In the genomic region with DNA sequence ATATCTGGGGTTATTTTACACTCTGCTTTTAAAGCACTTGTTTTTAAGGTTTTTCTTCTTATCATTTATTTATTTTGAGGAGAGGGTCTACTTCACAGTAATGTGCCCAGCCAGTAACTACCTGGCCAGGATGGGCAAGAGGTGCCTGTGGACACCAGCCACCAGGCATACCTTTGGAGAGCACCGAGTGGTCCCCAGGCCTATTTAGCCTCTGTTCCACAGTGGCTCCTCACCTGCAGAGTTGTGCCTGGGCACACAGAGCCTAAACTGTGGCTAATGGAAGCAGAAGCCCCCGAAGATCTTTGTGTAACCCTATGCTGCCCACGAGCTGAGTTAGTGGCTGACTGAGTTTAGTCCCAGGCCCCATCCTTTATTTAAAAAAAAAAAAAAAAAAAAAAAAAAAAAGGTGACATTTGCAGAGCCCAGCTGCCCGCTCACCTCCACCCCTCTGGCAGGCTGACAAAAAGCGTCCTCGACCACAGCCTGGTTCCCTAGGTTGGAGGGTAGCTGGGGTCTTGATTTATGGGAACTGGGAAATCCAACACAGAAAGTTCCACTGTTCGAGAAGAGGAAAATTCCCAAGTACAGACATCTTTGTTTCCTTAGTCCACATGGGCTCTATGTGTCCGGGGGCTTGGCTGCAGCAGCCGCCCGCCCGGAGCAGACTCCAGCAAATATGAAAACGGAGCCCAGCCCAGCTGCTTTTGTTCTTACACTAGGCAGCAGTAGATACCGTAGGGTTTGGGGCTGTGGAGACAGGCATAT, we compare ENCODE assay signal across 10 mouse cellular contexts. TPM values are rescaled to one million over a fixed set of nuclear protein-coding genes. Genes with fewer than 3 reads are reported as not detected.
DNase-seq lines count a peak whose midpoint lies in the region; ATAC-seq and TF ChIP-seq lines count a peak whose summit lies in the region.
"Had no signal": no experiment of that assay in that cellular context is flagged by ENCODE, and none has a peak within 500 bp of the region (broad histone marks: within the 10 kb centered on the region; RNA-seq: fewer than 3 reads in every experiment).

No protein-coding gene starts in this region.

- no peak for DNase-seq in forebrain, embryonic 11.5 days (ENCODE audit: low spot score)
- DNase-seq in lung, embryonic 14.5 days: peak; percentile 65
- DNase-seq in lung, postnatal 25 days (ENCODE audit: low spot score): no peak
- DNase-seq in forebrain, postnatal 0 days: peak; percentile 69
- DNase-seq in thymus, adult 2 months: no peak
- DNase-seq: liver, embryonic 13.5 days; retina, postnatal 1 day had no signal

- peaks cover 25% of the 10 kb centered on the region for H3K36me3 ChIP-seq in forebrain, embryonic 12.5 days (replicated peaks)
- H3K36me3 ChIP-seq in forebrain, embryonic 11.5 days (ENCODE audit: control insufficient read depth, insufficient read depth, low read length): no peaks in the 10 kb centered on the region
- peaks cover 68% of the 10 kb centered on the region for H3K36me3 ChIP-seq in lung, embryonic 14.5 days (ENCODE audit: insufficient read depth)
- H3K36me3 ChIP-seq in forebrain, postnatal 0 days (ENCODE audit: insufficient read depth): peaks cover 29% of the 10 kb centered on the region
- peaks cover 19% of the 10 kb centered on the region; the same call in 1 of the 2 replicates for H3K36me3 ChIP-seq in neural tube, embryonic 15.5 days
- peaks cover 17% of the 10 kb centered on the region for H3K36me3 ChIP-seq in thymus, adult 2 months (ENCODE audit: control insufficient read depth, insufficient read depth, low read length)
- H3K36me3 ChIP-seq: liver, embryonic 13.5 days had no signal

- no peak for ATAC-seq in forebrain, embryonic 12.5 days (ENCODE audit: low FRiP score)
- ATAC-seq in forebrain, embryonic 11.5 days (replicated peaks; ENCODE audit: low FRiP score): no peak
- peak; percentile 21; the same call in 1 of the 2 replicates for ATAC-seq in lung, embryonic 14.5 days (ENCODE audit: insufficient read depth)
- ATAC-seq in forebrain, postnatal 0 days: no peak
- no peak for ATAC-seq in neural tube, embryonic 15.5 days (ENCODE audit: low FRiP score)
- ATAC-seq in CD4-positive, CD25-positive, alpha-beta regulatory T cell, adult 4 months: no peak

- peaks cover 15% of the 10 kb centered on the region; the same call in 1 of the 2 replicates for H3K4me1 ChIP-seq in forebrain, embryonic 12.5 days
- no peaks in the 10 kb centered on the region for H3K4me1 ChIP-seq in forebrain, embryonic 11.5 days (replicated peaks; ENCODE audit: control insufficient read depth, insufficient read depth, low read length)
- H3K4me1 ChIP-seq in lung, embryonic 14.5 days (ENCODE audit: insufficient read depth): peaks cover 11% of the 10 kb centered on the region; the same call in 1 of the 2 replicates
- peaks cover 32% of the 10 kb centered on the region for H3K4me1 ChIP-seq in forebrain, postnatal 0 days (ENCODE audit: insufficient read depth)
- H3K4me1 ChIP-seq in neural tube, embryonic 15.5 days: peaks cover 93% of the 10 kb centered on the region
- H3K4me1 ChIP-seq in thymus, adult 2 months (replicated peaks; ENCODE audit: control insufficient read depth, insufficient read depth, low read length): no peaks in the 10 kb centered on the region; the same call in 1 of the 2 replicates
- H3K4me1 ChIP-seq: liver, embryonic 13.5 days had no signal

- H3K27me3 ChIP-seq in forebrain, embryonic 12.5 days: peaks cover 40% of the 10 kb centered on the region
- peaks cover 19% of the 10 kb centered on the region for H3K27me3 ChIP-seq in forebrain, embryonic 11.5 days (ENCODE audit: control insufficient read depth, insufficient read depth, low read length)
- H3K27me3 ChIP-seq in lung, embryonic 14.5 days (ENCODE audit: insufficient read depth, low read length): no peaks in the 10 kb centered on the region
- H3K27me3 ChIP-seq in forebrain, postnatal 0 days (ENCODE audit: insufficient read depth, low read length): no peaks in the 10 kb centered on the region
- H3K27me3 ChIP-seq in neural tube, embryonic 15.5 days (replicated peaks): no peaks in the 10 kb centered on the region
- no peaks in the 10 kb centered on the region for H3K27me3 ChIP-seq in thymus, adult 2 months (ENCODE audit: control insufficient read depth, insufficient read depth, low read length)

- no peak overlapping the region for H3K4me3 ChIP-seq in forebrain, embryonic 12.5 days (replicated peaks)
- H3K4me3 ChIP-seq in forebrain, embryonic 11.5 days (ENCODE audit: low read depth, low read length): no peak overlapping the region
- no peak overlapping the region; the same call in 1 of the 2 replicates for H3K4me3 ChIP-seq in lung, embryonic 14.5 days (ENCODE audit: low read depth, low read length)
- H3K4me3 ChIP-seq in forebrain, postnatal 0 days (ENCODE audit: low read depth, low read length): peak overlapping the region; percentile 99
- peak overlapping the region; percentile 82 for H3K4me3 ChIP-seq in neural tube, embryonic 15.5 days (replicated peaks)
- no peak overlapping the region for H3K4me3 ChIP-seq in thymus, adult 2 months (ENCODE audit: control insufficient read depth, insufficient read depth, low read length)
- H3K4me3 ChIP-seq: liver, embryonic 13.5 days had no signal

- TF ChIP-seq CTCF in lung, embryonic 14.5 days (IDR thresholded peaks at IDR 0.05; ENCODE audit: low read depth): no peak
- no peak for TF ChIP-seq CTCF in forebrain, postnatal 0 days (IDR thresholded peaks at IDR 0.05; ENCODE audit: low read depth)
- TF ChIP-seq CTCF in thymus, adult 2 months (IDR thresholded peaks at IDR 0.05; ENCODE audit: borderline replicate concordance, control insufficient read depth, extremely low read depth, insufficient read depth, low read length, poor library complexity): no peak

- no peak overlapping the region for H3K4me2 ChIP-seq in forebrain, embryonic 12.5 days
- H3K4me2 ChIP-seq in forebrain, embryonic 11.5 days (ENCODE audit: low read depth, low read length, severe bottlenecking): no peak overlapping the region
- peak overlapping the region; percentile 45 for H3K4me2 ChIP-seq in lung, embryonic 14.5 days
- H3K4me2 ChIP-seq in forebrain, postnatal 0 days (ENCODE audit: low read depth): peak overlapping the region; percentile 91
- H3K4me2 ChIP-seq in neural tube, embryonic 15.5 days: peak overlapping the region; percentile 87
- H3K4me2 ChIP-seq: liver, embryonic 13.5 days had no signal

- no peaks in the 10 kb centered on the region for H3K9me3 ChIP-seq in forebrain, embryonic 12.5 days
- H3K9me3 ChIP-seq in forebrain, embryonic 11.5 days (ENCODE audit: control insufficient read depth, low read length): no peaks in the 10 kb centered on the region
- H3K9me3 ChIP-seq in lung, embryonic 14.5 days (ENCODE audit: low read depth, low read length): no peaks in the 10 kb centered on the region
- no peaks in the 10 kb centered on the region for H3K9me3 ChIP-seq in forebrain, postnatal 0 days (ENCODE audit: low read length)
- H3K9me3 ChIP-seq in neural tube, embryonic 15.5 days (replicated peaks): no peaks in the 10 kb centered on the region
- H3K9me3 ChIP-seq: liver, embryonic 13.5 days had no signal

- H3K9ac ChIP-seq in forebrain, embryonic 12.5 days: 0 out of 2 replicates have a peak overlapping the region, but pooled peaks have one; percentile 17
- no peak overlapping the region for H3K9ac ChIP-seq in forebrain, embryonic 11.5 days (ENCODE audit: low read length)
- peak overlapping the region; percentile 26 for H3K9ac ChIP-seq in lung, embryonic 14.5 days
- H3K9ac ChIP-seq in forebrain, postnatal 0 days: peak overlapping the region; percentile 75
- peak overlapping the region; percentile 51 for H3K9ac ChIP-seq in neural tube, embryonic 15.5 days (replicated peaks)
- H3K9ac ChIP-seq: liver, embryonic 13.5 days had no signal

- TF ChIP-seq POLR2A in thymus, adult 2 months (IDR thresholded peaks at IDR 0.05; ENCODE audit: control insufficient read depth, extremely low read depth, insufficient read depth, low read length, poor library complexity): no peak

- H3K27ac ChIP-seq in forebrain, embryonic 12.5 days: no peak overlapping the region
- no peak overlapping the region for H3K27ac ChIP-seq in forebrain, embryonic 11.5 days (ENCODE audit: low read depth, low read length)
- peak overlapping the region; percentile 76 for H3K27ac ChIP-seq in lung, embryonic 14.5 days (ENCODE audit: low read depth)
- H3K27ac ChIP-seq in forebrain, postnatal 0 days (ENCODE audit: low read depth, low read length): peak overlapping the region; percentile 92
- H3K27ac ChIP-seq in neural tube, embryonic 15.5 days (replicated peaks): peak overlapping the region; percentile 91
- H3K27ac ChIP-seq in thymus, adult 2 months (ENCODE audit: control insufficient read depth, insufficient read depth, low read length): no peak overlapping the region
- H3K27ac ChIP-seq: liver, embryonic 13.5 days had no signal

- WGBS in forebrain, embryonic 12.5 days: 62% methylated on average over 13 of the region's 13 CpGs
- WGBS in forebrain, embryonic 11.5 days: 69% methylated on average over 13 of the region's 13 CpGs
- WGBS in lung, embryonic 14.5 days: 29% methylated on average over 13 of the region's 13 CpGs
- 13% methylated on average over 13 of the region's 13 CpGs for whole genome bisulfite sequencing in forebrain, postnatal 0 days
- WGBS in neural tube, embryonic 15.5 days: 22% methylated on average over 13 of the region's 13 CpGs
- WGBS in thymus, adult 2 months: 86% methylated on average over 13 of the region's 13 CpGs

RNA-seq across cellular contexts. Expression of a gene that starts 54.1 kb away (rescaled TPM):
- polyA plus RNA-seq in forebrain, embryonic 12.5 days (2016; fragmentation: Nextera tagmentation; extraction: Ambion mirVana): 0.53 and 0.74 TPM in 2 replicates
- polyA plus RNA-seq in forebrain, embryonic 11.5 days (2014; fragmentation: Nextera tagmentation; extraction: Ambion mirVana): 0.31 and 0.51 TPM in 2 replicates
- polyA plus RNA-seq in lung, embryonic 14.5 days (2014; fragmentation: Nextera tagmentation; extraction: Ambion mirVana): 2.7 and 3.3 TPM in 2 replicates
- 0.92 and 1.7 TPM in 2 replicates for total RNA-seq in forebrain, postnatal 0 days (2014; rRNA removed)
- 1.9 and 2.0 TPM in 2 replicates for polyA plus RNA-seq in forebrain, postnatal 0 days (2015; fragmentation: Nextera tagmentation; extraction: Ambion mirVana)
- polyA plus RNA-seq in neural tube, embryonic 15.5 days (2015; fragmentation: Nextera tagmentation; extraction: Ambion mirVana): 1.5 and 2.0 TPM in 2 replicates
- polyA plus RNA-seq in CD4-positive, CD25-positive, alpha-beta regulatory T cell, adult 4 months (2017; shearing (Covaris generic)): under 1 TPM in 1 of 2 experiments, not detected in 1; 0.20 TPM
- polyA plus RNA-seq in thymus, adult 2 months (2012; rRNA removed): 1.3 and 1.9 TPM in 2 replicates

Comparison
In these comparisons a context has a peak if more than half of its experiments do, and no peak if none do; other contexts are left out.
1. H3K27ac ChIP-seq: peak in lung, embryonic 14.5 days (single experiment), forebrain, postnatal 0 days (single experiment) and neural tube, embryonic 15.5 days (single experiment); none in forebrain, embryonic 12.5 days (single experiment), forebrain, embryonic 11.5 days (single experiment) and thymus, adult 2 months (single experiment).
2. H3K4me2 ChIP-seq: peak in lung, embryonic 14.5 days (single experiment), forebrain, postnatal 0 days (single experiment) and neural tube, embryonic 15.5 days (single experiment); none in forebrain, embryonic 12.5 days (single experiment) and forebrain, embryonic 11.5 days (single experiment).
3. H3K4me3 ChIP-seq: peak in forebrain, postnatal 0 days (single experiment) and neural tube, embryonic 15.5 days (single experiment); none in forebrain, embryonic 12.5 days (single experiment), forebrain, embryonic 11.5 days (single experiment), lung, embryonic 14.5 days (single experiment) and thymus, adult 2 months (single experiment).
4. DNase-seq: peak in lung, embryonic 14.5 days (single experiment) and forebrain, postnatal 0 days (single experiment); none in forebrain, embryonic 11.5 days (single experiment), lung, postnatal 25 days (single experiment) and thymus, adult 2 months (single experiment).